Mouse (Mus musculus) layer of hippocampus, postnatal 14 days (tissue): ENCODE measurements at regions not wholly inside any gene's neighbourhood (a gene's known extent, or its start where the extent isn't known, plus 50 kb on each side); places are given as distances from the start of the nearest gene placed in this dataset.

Source experiments
- microRNA-seq, 2 experiments: library from miRNA; unstranded; fragments of <30 nt; microRNA quantifications; one replicate each; pipeline ENCODE4 v1.2.0; 2021

Small RNA genes in the stretch of these regions (microRNA-seq; reads per million reads assigned to microRNA genes)
- gene Gm24973 = 0 reads per million in 2 experiments
